Mouse (Mus musculus) heart, postnatal 10 days (tissue): ENCODE measurements around the gene Cnih1. TPM values are rescaled to one million over a fixed set of nuclear protein-coding genes. Genes with fewer than 3 reads are reported as not detected.
"Not testable (repeated sequence)": the region's sequence is repeated elsewhere in the genome, so short reads cannot be mapped to it uniquely, and the experiment has no call there.

Experiments
- DNase-seq, 2 experiments: peaks; one replicate each; pipeline ENCODE4 v3.0.0; 2021
- intact Hi-C: fragments of 180-260 bp; cut with DNase I; formaldehyde crosslinking; loops from one replicate; pipeline ENCODE4 v1.15.1; 2025
- total RNA-seq, 2 experiments: library from RNA; stranded (reverse); gene quantifications; 2 replicates each; pipeline ENCODE4 v1.2.3; 2021

Gene Cnih1
- 10 to 100 TPM; 54.5 to 62.6 TPM for total RNA-seq

DNA sequence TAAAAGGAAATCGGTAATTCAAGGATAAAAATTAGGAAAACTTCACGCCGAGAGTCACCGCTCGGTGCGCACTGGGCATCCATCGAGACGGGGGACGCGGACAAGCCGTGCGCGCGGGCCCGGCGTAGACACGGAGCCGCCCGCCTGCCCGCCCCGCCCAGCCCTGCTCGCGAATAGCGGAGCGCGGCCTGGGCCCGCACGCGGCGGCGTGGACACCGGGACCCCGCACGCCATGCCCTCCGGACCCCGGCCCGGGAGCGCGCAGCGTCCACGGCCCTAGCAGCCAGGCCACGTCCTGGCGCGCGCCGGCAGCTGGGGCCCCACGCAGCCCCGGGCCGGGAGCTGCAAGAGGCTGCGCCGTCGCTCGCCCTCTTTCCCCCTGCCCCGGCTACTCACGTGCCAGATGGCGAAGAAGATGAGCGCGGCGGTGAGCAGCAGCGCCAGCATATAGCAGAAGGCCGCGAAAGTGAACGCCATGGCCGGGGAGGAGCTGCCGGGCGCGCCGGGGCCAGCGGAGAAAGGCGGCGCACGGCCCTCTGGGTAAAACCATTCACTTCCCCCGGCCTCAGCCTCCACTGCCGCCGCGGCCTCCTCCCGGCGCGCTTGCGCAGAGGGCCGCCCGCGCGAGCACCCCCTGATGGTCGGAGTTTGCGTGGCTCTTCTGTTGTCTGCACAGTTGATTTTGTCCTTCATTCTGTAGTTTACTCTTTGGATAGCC is at the start of gene Cnih1:
Gene Cnih1 (minus strand): TSS at position 625 of the 718 bp plus-strand sequence.
- intact Hi-C loops: loop anchor here (1.0 kb wide), 1 partner anchor 28 kb away; the partner anchor contains the start of gene Cdkn3
- DNase-seq: peak; percentile 93 to 95

DNA sequence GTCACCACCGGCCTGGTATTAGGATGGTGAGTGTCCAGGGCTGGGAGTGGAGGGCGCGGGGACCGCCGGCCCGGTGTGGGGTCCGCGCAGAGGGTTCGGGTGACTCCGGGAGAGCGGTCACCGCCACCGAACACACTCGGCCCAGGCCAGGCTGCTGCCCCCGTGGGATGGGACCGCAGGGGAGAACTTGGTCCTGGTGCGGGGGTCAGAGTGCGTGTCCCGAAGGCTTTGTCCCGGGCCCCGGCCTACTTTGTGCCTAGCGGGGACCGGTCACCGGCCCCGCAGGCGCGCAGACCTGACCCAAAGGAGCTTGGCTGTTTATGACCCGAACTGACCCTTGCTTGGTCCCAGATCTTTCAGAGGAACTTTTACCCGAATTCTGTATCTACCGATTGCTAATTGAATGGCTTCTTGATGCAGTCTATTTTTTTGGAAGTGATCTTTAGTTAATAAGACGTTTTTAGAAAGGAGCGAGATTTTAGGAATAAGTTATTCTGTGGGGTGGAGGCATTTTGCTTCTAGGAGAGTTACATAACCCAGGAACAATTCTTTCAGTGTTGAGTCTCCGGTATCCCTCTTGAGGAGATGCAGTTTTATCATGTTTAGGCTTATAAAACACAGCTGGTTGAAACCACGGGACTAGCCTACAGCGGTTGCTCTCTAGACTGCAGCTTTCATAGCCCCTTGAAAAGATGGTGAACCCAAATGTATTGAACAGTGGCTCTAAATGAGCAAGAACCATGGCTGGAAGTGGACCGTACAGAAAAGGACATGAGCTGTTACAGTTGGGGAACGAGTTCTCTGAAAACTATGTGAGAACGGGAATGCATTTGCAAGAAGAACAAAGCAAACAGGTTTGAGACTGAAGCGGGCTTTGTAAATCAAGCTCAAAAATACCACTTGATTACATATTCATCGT is 44.4 kb upstream of the Cnih1 start:
- peak in 1 of 2 experiments; percentile 30 for DNase-seq
- intact Hi-C loops: loop anchor here (2.0 to 5.0 kb wide), 3 partner anchors 50 to 425 kb away; partner anchors contain the start of gene Samd4

DNA sequence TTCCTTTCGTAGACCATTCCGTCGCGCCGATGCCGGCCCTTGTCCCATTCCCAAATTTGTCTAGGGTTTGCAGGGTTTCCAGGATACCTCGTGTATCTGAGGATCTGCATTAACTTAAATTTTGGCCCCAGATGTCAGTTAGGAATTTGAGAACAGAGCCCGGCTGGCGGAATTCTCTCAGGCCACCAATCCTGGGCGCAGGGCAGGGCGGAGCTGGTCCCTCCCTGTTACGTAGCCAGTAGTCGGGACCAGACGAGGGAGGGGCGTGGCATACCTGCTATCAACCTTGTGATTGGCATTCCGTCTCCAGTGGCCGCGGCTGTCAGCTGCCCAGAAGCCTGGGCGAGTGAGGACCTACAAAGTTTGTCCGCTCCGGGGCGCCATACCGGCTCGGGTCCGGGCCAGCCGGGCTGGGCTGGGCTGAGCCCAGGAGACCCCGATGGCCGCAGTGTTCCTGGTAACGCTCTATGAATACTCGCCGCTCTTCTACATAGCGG is 43.7 kb upstream of the Cnih1 start, which contains the start of gene Cgrrf1:
Gene Cgrrf1 (plus strand): TSS at position 289 of the 497 bp plus-strand sequence.
- intact Hi-C loops: loop anchor here (2.0 to 5.0 kb wide), 3 partner anchors 50 to 425 kb away; partner anchors contain the start of gene Samd4
- peak; percentile 97 to 98 for DNase-seq

DNA sequence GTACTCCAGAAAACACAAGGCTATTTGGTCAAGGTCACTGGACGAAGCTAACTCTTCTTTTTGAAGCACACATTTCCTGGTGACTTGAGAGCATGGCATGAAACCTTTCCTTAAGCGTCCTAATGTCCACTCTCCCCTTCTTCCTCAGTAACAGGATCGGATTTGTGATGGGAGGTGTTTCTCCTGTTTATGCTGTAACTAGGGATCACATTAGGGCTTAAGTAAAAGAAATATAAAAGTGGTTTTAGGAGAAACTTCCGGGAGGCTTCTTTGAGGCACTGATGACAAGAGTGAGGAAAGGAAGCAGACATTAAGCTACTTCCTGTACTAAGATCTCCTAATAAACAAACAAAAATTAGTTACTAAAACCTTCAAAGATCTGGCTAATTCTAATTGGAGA is 43.1 kb upstream of the Cnih1 start:
- peak; percentile 10 to 30 for DNase-seq
- intact Hi-C loops: loop anchor here (5.0 kb wide), 2 partner anchors 51 to 426 kb away; partner anchors contain the start of gene Samd4

DNA sequence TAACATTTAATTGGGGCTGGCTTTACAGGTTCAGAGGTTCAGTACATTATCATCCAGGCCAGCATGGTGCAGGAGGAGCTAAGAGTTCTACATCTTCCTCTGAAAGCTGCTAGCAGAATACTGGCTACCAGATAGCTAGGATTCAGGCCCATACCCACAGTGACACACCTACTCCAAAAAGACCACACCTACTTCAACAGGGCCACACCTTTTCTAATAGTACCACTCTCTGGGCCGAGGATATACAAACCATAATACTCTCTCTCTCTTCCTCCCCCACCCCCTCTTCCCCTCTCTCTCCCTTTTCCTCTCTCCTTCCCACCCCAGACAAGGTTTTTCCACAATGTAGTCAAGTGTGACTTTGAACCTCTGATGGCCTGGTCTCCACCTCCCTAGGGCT is 39.2 kb upstream of the Cnih1 start:
- intact Hi-C loops: no loop called here
- DNase-seq: no peak

DNA sequence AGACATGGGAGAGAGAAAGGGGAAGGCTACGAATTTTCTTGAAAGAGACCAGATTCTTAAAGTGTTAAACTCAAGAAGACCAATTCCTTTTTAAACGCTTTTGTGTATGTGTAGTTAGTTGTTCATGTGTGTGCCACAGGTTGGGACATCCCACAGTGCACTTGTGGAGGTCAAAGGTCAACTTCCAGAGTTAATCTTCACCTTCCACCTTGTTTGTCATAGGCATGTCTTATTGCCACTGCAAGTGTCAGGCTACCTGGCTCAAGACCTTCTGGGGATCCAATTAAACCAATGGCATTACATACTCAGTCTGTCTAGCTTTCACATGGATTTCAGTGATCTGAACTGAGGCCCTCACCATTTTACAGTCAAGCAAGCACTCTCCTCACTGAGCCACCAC is 35.8 kb upstream of the Cnih1 start:
- DNase-seq: no peak
- intact Hi-C loops: no loop called here

DNA sequence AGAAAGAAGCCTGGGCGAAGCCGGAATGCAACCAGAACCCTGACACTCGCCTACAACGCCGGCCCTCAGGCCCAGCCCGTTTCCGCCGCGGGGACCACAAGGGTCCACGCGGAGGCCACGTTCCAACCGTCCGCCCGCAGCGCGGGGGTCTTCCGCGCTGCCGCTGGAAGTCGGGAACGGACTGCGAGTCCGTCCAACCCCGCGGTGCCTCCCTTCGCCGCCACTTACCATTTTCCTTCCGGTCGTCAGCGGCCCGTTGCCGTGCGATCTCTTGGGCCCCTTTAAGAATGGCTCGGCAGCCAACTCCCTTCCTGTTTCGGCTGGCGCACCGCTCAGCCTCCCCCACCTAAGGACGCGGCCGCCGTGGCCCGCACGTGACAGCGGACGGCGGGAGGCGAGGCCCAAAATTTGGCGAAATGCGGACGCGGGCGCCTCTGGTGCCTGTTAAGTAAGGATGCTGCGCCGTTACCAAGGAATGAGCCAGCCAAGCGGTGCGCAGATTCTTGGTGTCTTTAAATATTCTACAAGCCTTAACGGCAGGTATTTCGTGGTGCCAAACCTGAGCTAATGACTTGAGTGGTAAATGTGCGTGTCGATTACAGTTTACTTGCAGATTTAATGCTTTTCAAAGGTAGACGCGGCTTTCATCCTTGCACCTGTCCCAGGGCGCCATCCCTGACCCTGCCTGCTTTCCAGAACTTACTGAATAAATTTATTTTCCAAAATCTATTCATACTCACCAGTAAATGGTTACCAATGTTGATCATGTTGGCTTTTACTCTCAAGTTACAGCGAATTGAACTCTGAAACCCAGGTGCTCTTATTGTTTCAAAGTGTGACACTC is 33.9 kb upstream of the Cnih1 start, which contains the start of gene Gmfb:
Gene Gmfb (minus strand): TSS at position 370 of the 844 bp plus-strand sequence.
- intact Hi-C loops: no loop called here
- DNase-seq: peak; percentile 97

DNA sequence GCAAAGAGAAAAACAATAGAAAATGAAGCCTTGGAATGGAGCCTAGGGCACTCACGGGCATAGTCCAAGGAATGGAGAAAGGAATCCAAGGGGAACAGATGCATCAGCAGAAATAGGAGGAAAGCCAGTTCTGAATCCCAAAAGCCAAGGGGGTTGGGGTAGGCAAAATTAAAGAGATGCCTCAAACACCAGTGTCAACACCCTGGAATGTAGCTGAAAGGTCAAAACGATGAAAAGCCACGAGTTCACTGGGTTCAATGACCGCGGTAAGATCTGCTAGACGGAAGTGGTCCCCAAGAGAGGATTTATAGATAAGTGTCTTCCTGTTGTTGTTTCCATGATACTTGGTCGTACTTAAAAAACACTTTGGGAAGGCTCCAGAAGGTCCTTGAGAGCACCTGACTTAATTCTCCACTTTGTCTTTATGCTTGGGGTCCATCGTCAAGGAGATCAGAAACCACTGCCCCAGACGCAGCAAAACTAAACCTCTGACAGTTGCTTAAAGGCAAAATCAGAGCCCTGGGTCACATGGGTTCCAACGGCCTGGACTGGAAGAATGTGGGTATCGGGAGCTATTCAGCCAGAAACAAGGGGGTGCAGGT is 33.2 kb upstream of the Cnih1 start:
- intact Hi-C loops: no loop called here
- DNase-seq: peak; percentile 34 to 54

DNA sequence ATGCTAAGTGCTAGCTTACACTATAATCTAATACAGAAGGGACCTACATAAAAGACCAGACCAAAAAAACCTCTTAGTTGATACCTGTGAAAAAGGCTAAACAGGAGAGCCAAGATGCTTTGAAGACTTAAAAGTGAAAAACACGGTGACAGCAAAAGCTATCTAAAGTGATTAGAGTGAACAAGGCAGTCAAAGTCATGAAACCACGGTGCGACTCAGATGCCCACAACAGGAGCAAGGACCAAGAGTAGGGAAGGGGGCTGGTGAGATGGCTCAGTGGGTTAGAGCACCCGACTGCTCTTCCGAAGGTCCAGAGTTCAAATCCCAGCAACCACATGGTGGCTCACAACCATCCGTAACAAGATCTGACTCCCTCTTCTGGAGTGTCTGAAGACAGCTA is 31.8 kb upstream of the Cnih1 start:
- intact Hi-C loops, DNase-seq: not testable (repeated sequence)

DNA sequence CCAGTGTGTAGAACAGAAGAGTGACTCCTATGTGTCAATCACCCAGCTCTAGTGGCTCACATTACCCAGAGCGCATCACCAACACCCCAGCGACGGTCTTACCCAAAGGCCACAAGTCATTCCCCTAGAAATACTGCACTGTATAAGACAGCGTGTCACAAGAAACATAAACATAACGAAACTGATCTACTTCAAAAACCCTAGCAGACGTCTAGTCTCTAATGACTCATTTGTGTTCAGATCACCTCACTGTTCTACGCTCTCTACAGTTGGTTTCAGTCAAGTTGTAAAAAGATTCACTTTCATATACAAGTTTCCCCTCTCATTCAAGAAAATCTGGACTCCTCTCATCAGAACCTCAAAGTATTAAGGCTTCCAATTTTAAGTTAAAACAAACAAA is 30.5 kb upstream of the Cnih1 start:
- intact Hi-C loops: no loop called here
- DNase-seq: no peak

DNA sequence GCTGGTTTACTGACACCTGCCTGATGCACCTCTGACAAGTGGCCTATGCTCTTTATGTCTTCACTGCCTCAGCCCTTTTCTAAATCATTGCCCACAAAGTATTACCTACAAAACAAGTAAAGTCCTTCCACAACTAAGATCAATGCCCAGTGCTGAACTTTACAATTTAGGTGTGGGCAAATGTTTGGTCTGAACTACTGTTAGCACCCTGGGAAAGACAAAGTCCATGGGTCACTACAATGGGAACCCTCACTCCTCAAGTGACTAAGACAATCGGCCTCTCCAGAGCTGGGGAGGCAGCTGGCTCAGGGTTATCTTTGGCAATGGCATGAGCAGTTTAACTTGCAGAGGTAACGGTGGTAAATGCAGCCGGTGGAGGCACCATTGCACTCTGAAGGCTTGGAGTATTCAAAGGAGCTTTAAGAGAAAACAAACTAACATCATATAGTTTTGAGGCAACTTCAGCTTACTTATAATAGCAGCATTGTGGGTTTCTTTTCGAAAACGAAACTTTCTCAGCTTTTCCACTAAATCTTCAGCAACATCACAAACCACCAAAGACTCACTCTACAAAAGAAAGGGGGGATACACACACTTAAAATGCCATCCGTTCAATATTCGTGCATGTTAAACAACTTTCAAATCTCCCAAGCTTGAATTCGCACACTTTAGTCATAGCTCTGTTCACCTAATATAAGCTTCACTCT is 28.9 kb upstream of the Cnih1 start:
- DNase-seq: no peak
- intact Hi-C loops: no loop called here

DNA sequence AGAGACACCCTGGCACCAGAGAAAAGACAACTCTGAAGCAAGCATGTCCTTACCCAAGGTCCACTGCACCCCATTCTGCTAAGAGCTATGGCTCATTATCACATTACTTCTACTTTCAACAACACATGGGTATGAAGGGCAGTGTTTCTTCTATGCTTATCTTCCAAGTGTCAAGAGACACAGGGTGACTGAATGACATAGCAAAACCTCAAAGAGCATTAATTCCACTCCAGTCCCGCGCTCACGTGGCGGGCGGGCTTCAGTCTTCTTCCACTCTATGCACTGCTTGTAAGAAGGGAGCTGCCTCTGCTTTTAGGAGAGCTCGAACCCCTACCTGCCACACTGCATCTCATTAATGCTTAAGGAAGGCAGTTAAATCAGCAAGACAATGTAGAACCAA is 27.4 kb upstream of the Cnih1 start:
- DNase-seq: no peak
- intact Hi-C loops: no loop called here

DNA sequence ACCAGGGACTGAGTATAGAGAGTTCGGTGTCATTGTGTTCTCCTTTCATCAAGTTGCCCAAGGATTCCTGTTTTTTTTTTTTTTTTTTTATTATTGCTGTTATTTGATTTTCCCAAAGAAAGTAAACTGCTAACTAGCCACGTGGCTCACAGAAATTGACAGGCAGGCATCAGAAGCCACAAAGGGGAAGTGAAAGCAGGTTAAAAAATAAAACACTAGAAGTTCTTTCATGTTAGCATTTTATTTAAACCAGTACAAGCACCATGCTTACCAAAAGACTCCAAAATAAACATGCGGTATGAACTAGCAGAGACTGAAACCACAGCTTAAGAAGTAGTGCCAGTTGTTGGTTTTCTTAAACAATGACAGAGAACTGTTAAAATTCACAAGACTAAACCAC is 19.7 kb upstream of the Cnih1 start:
- DNase-seq: no peak
- intact Hi-C loops: no loop called here

DNA sequence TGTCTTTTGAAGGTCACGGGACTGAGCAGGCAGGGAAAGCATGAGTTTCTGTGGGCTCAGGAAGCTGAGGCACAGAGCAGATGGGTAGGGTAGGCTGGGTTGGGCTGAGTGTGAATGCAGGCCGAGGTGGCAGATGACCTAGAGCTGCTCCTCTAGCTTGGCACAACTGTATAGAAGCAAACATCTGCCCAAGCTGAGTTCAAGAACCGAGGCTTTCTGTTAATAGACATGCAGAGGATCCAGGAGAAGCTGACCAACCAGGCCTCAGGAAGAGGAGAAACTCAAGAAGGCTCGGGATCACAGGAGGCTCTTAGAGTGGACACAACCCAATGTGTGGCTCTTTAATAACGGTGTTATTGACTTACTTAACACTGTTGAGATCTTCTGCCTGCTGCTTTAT is 18.0 kb upstream of the Cnih1 start:
- no peak for DNase-seq
- intact Hi-C loops: no loop called here

DNA sequence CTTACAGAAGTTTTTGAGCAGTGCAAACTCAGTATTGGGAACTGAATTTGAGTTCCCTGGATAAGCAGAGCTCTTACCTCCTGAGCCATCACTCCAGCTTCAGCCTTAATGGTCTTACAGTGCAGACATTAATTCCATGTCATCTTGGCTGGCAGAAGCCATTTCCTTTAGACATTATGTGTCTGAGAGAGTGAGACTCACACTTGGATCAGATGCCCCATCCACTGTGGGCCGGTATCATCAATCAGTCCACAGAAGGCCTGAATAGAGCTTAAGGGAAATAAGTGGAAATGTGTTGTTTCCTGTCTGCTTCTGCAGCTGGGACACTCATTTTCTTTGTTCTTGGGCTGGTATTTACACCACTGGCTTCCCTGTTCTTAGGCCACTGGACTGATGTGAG is 15.6 kb upstream of the Cnih1 start:
- DNase-seq: no peak
- intact Hi-C loops: no loop called here

DNA sequence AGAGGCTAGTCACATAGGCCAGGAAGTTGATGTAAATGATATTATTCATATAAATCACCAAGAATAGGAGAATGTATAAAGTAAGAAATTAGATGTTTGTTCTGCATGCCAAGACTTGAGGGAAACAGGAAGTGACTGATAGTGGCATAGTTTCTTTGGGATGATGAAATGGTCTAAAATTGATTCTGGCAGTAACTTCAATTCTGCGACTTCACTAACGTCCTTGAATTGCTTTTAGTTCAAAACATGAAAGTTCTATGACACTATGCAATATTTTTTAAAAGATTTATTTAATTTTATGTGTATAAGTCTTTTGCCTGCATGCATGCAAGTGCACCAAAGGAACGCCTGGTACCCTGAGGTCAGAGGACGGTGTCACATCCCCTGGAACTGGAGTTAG is 15.0 kb upstream of the Cnih1 start:
- DNase-seq: no peak
- intact Hi-C loops: no loop called here

DNA sequence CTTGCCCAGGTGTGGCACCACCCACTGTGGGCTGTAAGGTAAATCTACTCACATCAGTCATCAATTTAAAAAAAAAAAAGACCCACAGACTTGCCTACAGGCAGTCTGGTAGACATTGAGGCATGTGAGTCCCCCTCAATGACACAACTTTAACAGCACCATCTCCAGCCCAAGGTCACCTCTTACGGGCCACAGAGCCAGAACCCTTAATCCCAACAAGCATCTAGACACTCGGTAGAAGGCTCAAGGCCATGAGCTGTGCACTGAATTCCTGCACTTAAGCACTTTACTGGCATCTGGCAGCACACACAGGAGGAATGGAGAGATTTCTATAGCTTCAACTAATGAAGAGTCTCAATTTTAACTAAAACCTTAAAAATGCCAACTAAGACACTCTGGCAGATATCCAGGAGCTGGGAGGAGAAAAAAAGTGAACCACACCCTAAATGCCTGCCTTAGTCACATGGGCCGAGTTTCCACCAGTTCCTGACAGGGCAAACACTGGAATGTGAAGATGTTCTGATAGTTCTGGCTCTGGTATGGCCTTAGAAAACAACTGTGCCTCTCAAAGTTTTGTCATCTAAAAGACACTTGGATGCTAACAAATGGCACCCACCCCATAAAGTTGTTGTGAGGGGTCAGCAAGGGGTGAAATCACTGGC is 12.6 kb upstream of the Cnih1 start:
- DNase-seq: no peak
- intact Hi-C loops: no loop called here

DNA sequence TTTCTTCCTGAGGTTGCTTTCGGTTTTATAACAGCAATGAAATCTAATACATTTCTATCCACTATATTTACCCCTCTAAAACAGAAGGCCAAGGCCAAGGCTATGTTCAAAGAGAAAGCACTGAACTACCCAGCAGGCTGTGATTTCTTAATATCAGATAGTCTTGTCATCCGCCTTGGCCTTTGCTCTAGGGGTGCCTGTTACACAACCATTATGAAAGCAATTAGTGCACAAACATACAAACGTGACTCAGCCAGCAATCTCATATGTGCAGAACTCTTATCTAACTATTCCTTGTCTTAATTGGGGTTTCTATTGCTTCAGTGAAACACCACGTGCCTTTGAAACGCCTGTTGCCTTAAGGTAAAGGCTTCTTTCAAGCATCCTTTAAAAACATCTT is 5.9 kb upstream of the Cnih1 start:
- DNase-seq: no peak
- intact Hi-C loops: no loop called here

DNA sequence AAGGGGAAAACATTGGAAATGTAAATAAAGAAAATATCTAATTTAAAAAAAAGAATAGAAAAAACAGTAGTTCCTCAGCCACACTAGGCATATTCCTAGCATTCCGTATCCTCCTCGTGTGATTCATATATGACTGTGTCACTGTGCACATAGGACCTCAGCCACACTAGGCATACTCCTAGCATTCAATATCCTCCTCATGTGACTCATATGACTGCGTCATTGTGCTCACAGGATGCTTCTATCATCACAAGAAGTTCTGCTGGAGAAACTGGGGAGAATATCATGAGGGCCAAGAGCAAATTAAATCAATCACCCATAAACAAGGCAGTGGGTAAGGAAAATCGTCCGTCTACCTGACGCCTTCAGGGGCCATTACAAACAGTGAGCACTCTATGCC is 2.5 kb upstream of the Cnih1 start:
- intact Hi-C loops: no loop called here
- DNase-seq: no peak
